Mouse (Mus musculus): ENCODE results near the gene Slc6a15. TPM values are rescaled to one million over a fixed set of nuclear protein-coding genes. Genes with fewer than 3 reads are reported as not detected.

Gene Slc6a15
- polyA plus RNA-seq, 1 experiment = 0.09 TPM

- H3K27ac ChIP-seq (ENCODE audit: control insufficient read depth, insufficient read depth, low read length) = no peak overlapping the region
- WGBS = 59% methylated on average over 2 of the region's 2 CpGs
- DNase-seq = no peak
- H3K4me1 ChIP-seq (replicated peaks; ENCODE audit: control insufficient read depth, insufficient read depth, low read length) = no peaks in the 10 kb centered on the region
- TF ChIP-seq POLR2A (IDR thresholded peaks at IDR 0.05; ENCODE audit: control insufficient read depth, extremely low read depth, insufficient read depth, low read length, poor library complexity) = no peak
- no peak for TF ChIP-seq CTCF (IDR thresholded peaks at IDR 0.05; ENCODE audit: borderline replicate concordance, control insufficient read depth, extremely low read depth, insufficient read depth, low read length, poor library complexity)
- H3K36me3 ChIP-seq (ENCODE audit: control insufficient read depth, insufficient read depth, low read length) = no peaks in the 10 kb centered on the region
- no peaks in the 10 kb centered on the region for H3K27me3 ChIP-seq (ENCODE audit: control insufficient read depth, insufficient read depth, low read length)
- H3K4me3 ChIP-seq (ENCODE audit: control insufficient read depth, insufficient read depth, low read length) = no peak overlapping the region
Observed at GRCm38 (mm10) chr10:103448340-103448739, 80.8 kb downstream of the Slc6a15 start.

GRCm38 (mm10) chr10:103457896-103458295 lies 90.3 kb downstream of the Slc6a15 start:
- Histone ChIP-seq H3K27me3 (ENCODE audit: control insufficient read depth, insufficient read depth, low read length) (no peaks in the 10 kb centered on the region), H3K4me1 (replicated peaks; ENCODE audit: control insufficient read depth, insufficient read depth, low read length) (no peaks in the 10 kb centered on the region), H3K4me3 (ENCODE audit: control insufficient read depth, insufficient read depth, low read length) (no peak overlapping the region), H3K27ac (ENCODE audit: control insufficient read depth, insufficient read depth, low read length) (no peak overlapping the region), H3K36me3 (ENCODE audit: control insufficient read depth, insufficient read depth, low read length) (no peaks in the 10 kb centered on the region)
- no peak for DNase-seq
- 94% methylated on average over 1 of the region's 1 CpGs for WGBS
- TF ChIP-seq POLR2A (IDR thresholded peaks at IDR 0.05; ENCODE audit: control insufficient read depth, extremely low read depth, insufficient read depth, low read length, poor library complexity) = no peak
- no peak for TF ChIP-seq CTCF (IDR thresholded peaks at IDR 0.05; ENCODE audit: borderline replicate concordance, control insufficient read depth, extremely low read depth, insufficient read depth, low read length, poor library complexity)

Other genes with a start within 250 kb of the Slc6a15 start
- gene Lrriq1, start 131.5 kb upstream of the Slc6a15 start, polyA plus RNA-seq (2012; rRNA removed) = 0.05 and 0.15 TPM in 2 replicates